Mouse (Mus musculus): ENCODE data around the gene Kit.

Gene Kit

DNA sequence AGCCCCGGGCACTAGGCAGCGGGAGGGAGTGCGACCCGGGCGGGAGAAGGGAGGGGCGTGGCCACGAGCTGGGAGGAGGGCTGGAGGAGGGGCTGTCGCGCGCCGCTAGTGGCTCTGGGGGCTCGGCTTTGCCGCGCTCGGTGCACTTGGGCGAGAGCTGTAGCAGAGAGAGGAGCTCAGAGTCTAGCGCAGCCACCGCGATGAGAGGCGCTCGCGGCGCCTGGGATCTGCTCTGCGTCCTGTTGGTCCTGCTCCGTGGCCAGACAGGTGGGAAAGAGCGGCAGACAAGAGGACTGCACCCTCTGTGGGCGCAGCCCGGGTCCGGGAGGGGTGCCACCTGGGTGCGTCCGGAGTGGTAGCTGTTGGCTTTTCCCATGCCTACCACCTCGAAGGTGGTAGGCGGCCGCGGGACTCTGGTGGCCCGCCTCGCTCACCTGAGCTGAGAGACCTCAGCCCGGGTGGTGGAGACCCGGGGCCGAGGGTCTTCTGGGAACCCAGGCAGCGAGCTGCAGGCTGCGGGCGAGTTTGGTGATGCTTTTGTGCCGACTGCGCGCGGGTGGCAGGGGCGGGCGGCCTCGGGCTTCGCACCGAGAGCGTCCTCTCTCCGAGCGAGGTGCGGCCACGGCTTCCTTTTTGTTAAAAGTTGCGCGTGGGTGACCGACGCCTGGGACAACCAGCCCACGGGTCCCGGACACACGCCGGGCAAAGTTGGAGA lies at the start of gene Kit:
Gene Kit, plus strand, starts transcription at position 65 of the 715 bp plus-strand sequence.
- DNase-seq (ENCODE audit: low read depth): no peak

GRCm38 (mm10) chr5:75536156-75536555 lies 38.6 kb upstream of the Kit start:
- no peak for DNase-seq (ENCODE audit: low read depth)

DNA sequence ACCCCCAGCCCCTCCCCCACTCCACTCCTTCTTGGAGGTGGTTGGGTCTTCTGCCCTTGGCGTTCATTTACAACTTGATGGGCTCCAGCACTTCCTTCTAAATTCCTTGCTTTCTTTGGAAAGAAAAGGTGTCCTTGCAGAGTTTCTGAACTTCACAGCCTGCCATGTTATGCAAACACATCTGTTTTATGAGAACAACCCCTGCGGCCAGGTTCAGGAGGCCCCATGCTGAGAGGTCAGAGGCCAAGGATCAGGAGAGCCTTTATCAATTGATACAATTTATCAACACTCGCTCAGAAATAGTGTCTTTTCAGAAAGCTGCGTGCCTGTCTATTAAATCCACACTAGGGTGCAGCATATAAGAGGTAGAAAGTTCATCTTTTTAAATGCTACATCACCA lies 37.0 kb upstream of the Kit start:
- no peak for DNase-seq (ENCODE audit: low read depth)

DNA sequence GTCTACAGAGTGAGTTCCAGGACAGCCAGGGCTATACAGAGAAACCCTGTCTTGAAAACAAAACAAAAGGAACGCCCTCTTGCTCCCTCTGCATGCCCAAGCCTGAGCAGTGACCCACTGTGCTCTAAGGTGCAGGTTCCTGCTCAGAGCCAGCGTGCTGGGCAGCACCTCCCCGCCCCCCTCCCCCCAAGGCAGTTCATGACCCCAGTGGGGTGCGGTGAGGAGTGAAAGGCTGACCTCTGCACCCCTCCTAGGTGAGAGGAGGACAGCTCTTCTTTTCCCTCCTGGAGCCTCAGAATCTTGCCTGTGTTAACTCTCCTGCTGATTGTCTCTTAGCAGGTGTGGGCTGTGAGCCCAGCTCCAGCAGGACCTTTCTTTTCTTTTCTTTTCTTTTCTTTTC lies 36.3 kb upstream of the Kit start:
- no peak for DNase-seq (ENCODE audit: low read depth)

DNA sequence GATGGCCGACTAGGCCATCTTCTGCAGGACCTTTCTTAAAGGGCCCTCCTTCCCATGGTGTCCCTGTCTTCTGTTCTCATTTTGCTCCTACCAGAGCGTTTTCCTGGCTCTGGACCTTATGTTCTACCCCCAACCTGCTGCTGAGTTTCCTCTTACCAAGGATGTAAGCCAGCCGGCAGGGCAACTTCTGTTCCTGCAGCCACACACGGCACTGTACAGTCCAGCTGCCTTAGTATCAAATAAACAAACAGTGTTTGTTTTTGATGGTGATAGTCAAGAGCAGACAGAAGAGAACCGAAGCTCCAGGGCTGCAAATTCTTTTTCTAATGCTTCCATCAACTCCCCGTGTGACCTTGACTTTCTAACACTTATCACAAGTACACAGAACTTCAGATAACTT lies 35.6 kb upstream of the Kit start:
- DNase-seq (ENCODE audit: low read depth): no peak

DNA sequence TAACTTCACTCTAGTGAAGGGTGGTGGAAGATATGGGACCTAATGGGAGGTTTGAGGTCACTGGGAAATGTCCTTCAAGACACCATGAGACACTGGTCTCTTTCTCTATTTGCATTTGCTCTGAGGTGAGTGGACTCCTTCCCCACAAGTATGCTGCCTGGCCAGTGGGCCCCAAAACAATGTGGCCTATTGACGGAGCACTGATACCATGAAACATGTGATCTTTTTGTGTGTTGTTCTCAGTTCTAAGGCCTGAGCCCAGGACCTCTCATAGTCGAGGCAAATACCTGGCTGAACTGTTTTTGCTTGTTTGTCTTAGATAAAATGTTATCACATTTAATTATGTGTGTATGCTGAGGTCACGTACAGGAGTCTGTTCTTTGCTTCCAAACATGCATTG lies 31.0 kb upstream of the Kit start:
- DNase-seq (ENCODE audit: low read depth): no peak

GRCm38 (mm10) chr5:75544472-75545264 lies 30.0 kb upstream of the Kit start:
- peak; percentile 4 for DNase-seq (ENCODE audit: low read depth)

DNA sequence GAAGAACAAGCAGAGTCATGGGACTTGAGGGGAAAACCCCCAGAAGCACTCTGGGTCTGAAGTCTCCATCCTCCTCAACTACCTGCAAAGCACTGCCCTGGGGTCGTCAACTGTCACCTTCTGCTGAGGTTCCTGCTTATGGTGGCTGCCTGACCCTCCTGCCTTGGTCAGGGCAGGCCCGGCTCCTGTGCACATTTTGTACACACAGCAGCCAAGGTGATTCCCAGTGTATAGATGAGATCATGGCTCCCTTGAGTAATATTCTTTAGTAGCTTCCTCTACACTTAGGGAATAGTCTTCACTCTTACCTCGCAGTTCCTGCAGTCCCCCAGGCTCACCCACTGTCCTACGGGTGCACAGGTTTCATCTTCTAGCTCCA lies 29.5 kb upstream of the Kit start:
- no peak for DNase-seq (ENCODE audit: low read depth)

GRCm38 (mm10) chr5:75553021-75553420 lies 21.7 kb upstream of the Kit start:
- DNase-seq (ENCODE audit: low read depth): no peak

- no peak for DNase-seq (ENCODE audit: low read depth)
Observed at GRCm38 (mm10) chr5:75557636-75558035, 17.1 kb upstream of the Kit start.

DNA sequence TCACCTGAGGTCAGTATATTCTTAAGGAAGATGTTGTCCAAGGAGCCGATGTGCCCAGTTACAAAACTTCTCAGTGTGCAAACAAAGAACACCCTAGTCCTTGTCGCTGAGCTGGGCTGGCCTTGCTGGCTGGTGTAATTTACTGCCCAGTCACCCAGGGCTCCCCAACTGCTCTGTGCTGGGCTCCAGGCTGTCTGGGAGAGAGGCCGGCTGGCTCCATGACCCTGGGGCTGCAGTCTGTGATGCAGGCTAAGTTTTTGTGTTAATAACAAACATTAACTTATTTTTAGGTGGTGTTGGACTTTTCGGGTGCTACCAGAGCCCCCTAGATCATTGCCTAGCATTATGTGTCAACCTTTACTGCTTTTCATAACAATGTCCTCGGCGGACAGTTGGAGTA lies 15.4 kb upstream of the Kit start:
- no peak for DNase-seq (ENCODE audit: low read depth)

DNA sequence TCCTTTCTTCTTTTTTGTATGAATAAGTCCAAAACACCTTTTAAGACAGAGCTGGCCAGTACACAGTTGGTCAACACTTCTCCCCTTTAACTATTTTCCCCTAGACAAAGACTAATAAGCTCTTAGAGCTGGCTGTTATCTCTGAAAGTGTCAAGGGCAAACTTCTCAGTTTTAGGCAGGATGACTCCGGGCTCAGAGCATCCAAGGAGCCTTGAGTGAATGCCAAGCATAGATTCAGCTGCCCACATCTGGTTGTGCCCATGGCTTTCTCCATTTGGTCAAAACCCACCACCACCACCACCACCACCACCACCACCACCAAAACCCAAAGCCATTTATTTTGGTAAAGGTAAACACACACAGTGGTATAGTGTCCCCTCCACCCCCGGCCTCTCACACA lies 13.5 kb upstream of the Kit start:
- no peak for DNase-seq (ENCODE audit: low read depth)

GRCm38 (mm10) chr5:75574151-75574851 lies 415 bp upstream of the Kit start:
- no peak for DNase-seq (ENCODE audit: low read depth)

- DNase-seq (ENCODE audit: low read depth): no peak
Observed at GRCm38 (mm10) chr5:75575567-75576515, 1.1 kb downstream of the Kit start.

DNA sequence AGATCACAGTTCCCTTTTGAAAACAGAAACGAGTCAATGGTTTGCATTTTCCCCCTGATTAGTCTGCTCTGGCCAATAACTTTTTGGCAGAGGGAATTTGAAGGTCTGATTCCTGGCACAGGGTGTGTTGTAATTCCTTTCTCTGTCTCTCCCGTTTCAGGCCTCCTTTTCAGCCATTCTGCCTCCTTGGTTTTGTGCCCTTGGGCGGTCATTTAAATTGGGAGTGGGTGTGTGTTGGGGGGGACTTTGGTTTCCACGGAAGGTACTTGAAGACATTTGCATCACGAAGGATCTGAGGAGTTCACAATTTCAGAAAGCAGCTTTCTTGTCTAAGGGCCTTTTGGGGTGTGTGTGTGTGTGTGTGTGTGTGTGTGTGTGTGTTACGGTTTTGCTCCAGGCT lies 2.0 kb downstream of the Kit start:
- no peak for DNase-seq (ENCODE audit: low read depth)

DNA sequence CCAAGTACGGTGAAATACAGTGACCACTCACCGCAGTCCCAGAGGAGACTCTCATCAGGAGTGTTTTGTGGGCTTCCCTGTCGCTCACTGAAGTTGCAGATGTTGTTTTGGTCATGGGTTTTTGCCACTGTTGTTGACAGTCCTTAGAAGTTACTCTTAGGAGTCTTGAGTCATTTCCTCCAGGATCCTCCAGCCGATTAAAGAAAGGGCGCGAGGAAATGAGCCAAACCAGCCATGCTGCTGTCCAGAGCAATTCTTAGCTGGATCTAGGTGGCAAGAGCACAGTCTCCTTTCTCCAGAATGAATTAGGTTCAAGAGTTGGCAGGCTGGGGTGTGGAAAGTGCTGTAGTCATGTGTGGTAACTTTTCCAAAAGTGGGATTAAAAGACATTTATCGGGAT lies 3.4 kb downstream of the Kit start:
- no peak for DNase-seq (ENCODE audit: low read depth)

DNA sequence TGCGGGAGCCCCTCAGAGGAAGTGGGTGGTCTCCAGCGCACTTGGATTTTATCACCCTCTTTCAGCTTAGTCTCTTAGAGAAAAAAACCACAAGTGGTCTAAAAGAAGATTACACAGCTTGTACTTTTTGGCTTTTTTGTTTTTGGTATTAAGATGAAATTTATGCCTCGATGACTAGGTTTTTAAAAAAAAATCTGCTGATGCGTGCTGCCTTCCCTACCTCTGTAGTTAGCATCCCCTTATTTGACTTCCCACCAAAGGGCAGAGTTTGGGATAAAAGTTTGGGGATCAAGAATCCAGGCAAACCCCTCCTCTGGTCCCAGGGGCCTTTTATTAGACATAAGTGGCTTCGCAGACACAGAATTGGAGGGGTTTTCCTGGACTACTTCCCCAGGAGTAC lies 4.5 kb downstream of the Kit start:
- DNase-seq (ENCODE audit: low read depth): no peak

- DNase-seq (ENCODE audit: low read depth): no peak
Observed at GRCm38 (mm10) chr5:75579646-75580268, 5.0 kb downstream of the Kit start.

GRCm38 (mm10) chr5:75581926-75582325 lies 7.2 kb downstream of the Kit start:
- no peak for DNase-seq (ENCODE audit: low read depth)

- DNase-seq (ENCODE audit: low read depth): no peak
Observed at GRCm38 (mm10) chr5:75587781-75588180, 13.1 kb downstream of the Kit start.

- DNase-seq (ENCODE audit: low read depth): peak; percentile 20
Observed at GRCm38 (mm10) chr5:75589552-75590346, 15.0 kb downstream of the Kit start.

Data from NIH3T3 (cell line).